Mouse (Mus musculus) cerebellum, adult 9-10 months (tissue): ENCODE measurements around the gene Knop1.
A peak's percentile ranks its signal among the peaks of the same experiment; 100 is the strongest.

ENCODE experiments used
- DNase-seq: peaks from one replicate; pipeline ENCODE4 v3.0.0; 2022

Knop1 gene

GRCm38 (mm10) chr7:118855877-118856304, at the start of gene Knop1:
Gene Knop1, minus strand, starts transcription at chr7:118856254.
- no peak for DNase-seq

- DNase-seq = no peak
Measured at GRCm38 (mm10) chr7:118904530-118904929, 48.5 kb upstream of the Knop1 start.

GRCm38 (mm10) chr7:118903879-118904278, 47.8 kb upstream of the Knop1 start:
- DNase-seq = no peak

GRCm38 (mm10) chr7:118902944-118903343, 46.9 kb upstream of the Knop1 start:
- no peak for DNase-seq

DNA sequence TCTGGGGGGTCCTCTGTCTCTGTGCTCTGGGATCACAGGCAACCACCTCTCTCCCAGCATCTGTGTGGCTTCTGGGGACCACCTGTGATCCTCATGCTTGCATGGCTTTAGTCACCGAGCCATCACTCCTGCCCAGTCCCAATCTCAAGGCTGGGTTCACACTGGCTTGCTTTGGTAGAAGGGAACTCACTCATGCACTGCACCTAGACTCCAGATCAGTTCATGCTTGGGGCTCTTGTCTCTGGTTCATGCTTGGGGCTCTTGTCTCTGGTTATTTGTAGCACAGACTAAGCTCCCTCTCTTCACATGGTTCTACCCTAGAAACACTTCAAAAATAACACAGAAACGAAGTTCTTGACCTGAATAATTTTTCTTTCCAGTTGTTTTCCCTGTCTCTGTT, 44.0 kb upstream of the Knop1 start:
- no peak for DNase-seq

GRCm38 (mm10) chr7:118898063-118898462, 42.0 kb upstream of the Knop1 start:
- no peak for DNase-seq

- DNase-seq = no peak
Measured at GRCm38 (mm10) chr7:118895469-118896450, 39.7 kb upstream of the Knop1 start.

GRCm38 (mm10) chr7:118889046-118889680, 33.1 kb upstream of the Knop1 start:
- DNase-seq = no peak

DNA sequence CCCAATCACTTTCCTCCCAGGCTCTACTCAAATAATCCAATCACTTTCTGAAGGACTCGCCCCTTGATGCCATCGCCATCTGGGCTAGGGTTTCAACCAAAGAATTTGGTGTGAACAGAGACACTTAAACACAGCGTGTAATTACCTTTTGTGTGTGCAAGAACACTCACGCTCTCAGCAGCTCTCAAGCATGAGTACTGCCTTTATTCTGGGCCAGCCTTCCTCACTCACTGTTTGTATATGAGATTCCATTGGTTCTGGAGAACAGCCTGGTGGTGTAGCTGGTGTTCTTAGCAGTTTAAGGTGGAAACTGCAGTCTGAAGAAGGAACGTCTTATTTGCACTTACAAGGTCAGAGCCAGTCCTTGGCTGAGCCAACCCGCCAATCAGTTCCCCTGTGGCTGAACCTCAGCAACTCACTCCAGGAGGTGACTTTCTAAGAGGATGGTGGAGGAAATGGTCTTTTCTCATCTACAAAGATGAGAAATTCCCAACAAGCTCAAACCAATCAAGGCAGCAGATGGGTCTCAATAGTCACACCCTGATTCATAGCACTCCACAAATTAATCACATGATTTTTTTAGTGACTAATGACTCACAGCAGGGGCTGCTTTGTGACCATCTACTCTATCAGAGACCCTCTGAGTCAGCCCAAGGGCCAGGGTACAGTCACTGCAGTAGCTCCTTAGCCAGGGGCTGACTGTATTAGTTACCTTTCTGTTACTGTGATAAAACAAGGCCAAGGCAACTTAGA, 31.4 kb upstream of the Knop1 start:
- no peak for DNase-seq

DNA sequence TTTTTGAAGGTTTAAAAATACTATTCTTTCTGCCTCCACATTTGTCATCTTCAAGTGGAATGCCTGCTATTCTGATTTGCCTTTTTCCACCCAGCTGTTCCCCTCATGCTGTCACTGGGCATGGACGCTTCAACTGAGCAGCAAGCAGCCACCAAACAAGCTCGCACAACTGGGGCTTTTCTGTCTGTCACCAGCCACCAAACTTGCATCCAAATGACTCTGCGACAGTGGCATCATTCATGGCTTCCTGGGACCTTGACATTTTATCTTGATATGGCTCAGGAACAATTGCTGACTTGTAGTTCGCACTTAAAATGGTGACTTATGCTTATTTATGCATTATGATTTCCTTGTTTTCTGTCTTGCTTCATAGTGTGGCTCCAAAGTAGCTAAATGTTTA, 28.9 kb upstream of the Knop1 start:
- no peak for DNase-seq

GRCm38 (mm10) chr7:118883957-118884356, 27.9 kb upstream of the Knop1 start:
- no peak for DNase-seq

GRCm38 (mm10) chr7:118879466-118880029, 23.5 kb upstream of the Knop1 start:
- no peak for DNase-seq

DNA sequence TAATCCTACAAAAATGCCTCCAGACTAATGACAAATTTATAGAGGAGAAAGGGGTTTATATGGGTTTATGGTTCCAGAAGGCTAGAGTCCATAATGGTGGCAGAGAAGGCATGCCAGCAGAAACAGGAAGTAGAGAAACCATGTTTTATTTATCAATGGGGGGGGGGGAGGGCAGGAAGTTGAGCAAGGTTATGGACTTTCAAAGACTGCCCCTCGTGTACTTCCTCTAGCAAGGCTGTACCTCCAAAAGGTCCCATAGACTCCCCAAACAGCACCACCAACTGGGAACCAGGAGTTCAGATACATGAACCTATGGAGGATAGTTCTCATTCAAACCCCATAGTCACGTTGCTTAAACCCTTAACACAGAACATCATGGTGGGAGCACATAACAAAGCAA, 9.3 kb upstream of the Knop1 start:
- no peak for DNase-seq

- no peak for DNase-seq
Measured at GRCm38 (mm10) chr7:118858640-118859039, 2.6 kb upstream of the Knop1 start.

GRCm38 (mm10) chr7:118855171-118855876, 730 bp downstream of the Knop1 start, which contains the start of gene Iqck:
Gene Iqck, plus strand, starts transcription at chr7:118855752.
- peak; percentile 89 for DNase-seq

DNA sequence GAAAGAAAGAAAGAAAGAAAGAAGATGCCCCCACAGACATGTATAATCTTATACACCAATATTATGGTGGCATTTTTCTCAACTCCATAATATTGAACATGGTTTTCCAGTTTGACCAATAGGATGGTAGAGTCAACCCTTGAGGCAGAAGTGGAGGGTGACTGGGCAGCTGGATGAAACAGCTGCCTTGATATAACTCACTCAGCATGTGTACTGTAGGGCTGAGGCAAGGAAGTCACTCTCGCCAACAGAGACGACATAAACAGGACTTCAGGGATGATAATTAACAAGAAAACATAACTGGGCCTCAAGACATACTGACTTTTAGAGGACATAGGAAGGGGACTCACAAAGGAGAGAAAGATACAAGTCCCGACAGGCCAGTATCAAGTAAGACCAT, 1.4 kb downstream of the Knop1 start:
- DNase-seq = no peak

DNA sequence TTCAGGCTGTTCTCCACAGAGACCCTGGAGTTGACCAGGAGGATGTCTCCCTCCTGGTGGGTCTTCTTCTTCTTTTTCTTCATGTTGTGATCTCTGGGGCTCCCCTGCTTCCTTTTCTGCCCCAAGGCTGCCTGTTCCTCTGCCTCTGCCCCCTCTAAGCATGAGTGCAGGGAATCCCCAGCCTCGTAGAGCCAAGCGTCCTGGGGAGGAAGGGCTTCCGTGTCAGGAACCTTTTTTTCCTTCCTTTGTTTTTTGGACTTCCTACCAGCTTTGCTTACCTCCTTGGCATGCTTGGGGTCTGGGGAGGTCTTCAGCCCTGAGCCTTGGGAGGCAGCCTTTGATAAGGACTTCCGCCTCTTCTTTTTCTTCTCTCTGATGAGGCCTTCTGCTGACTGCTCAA, 3.4 kb downstream of the Knop1 start:
- DNase-seq = no peak

GRCm38 (mm10) chr7:118851571-118851970, 4.5 kb downstream of the Knop1 start:
- DNase-seq = peak; percentile 31

- DNase-seq = peak; percentile 31
Measured at GRCm38 (mm10) chr7:118850676-118851290, 5.3 kb downstream of the Knop1 start.

- DNase-seq = peak; percentile 9
Measured at GRCm38 (mm10) chr7:118849543-118850250, 6.4 kb downstream of the Knop1 start.

- DNase-seq = no peak
Measured at GRCm38 (mm10) chr7:118848796-118849195, 7.3 kb downstream of the Knop1 start.
